Mouse (Mus musculus) cortical plate, adult 2 months (tissue): ENCODE results near the gene Spocd1.

Experiments
- CTCF ChIP-seq: fragments of 200-500 bp; IDR thresholded peaks from 2 replicates; pipeline ENCODE4 v1.5.1; 2011; ENCODE audit warnings: mild to moderate bottlenecking, control low read depth, low read length; ENCODE audit not compliant: insufficient read depth; ENCODE audit errors: extremely low read depth
- POLR2A ChIP-seq: fragments of 200-500 bp; IDR thresholded peaks from 2 replicates; pipeline ENCODE4 v1.6.1; 2011; ENCODE audit warnings: mild to moderate bottlenecking, low read length, control low read depth; ENCODE audit not compliant: insufficient read depth; ENCODE audit errors: extremely low read depth

GRCm38 (mm10) chr4:129985671-129986441, 56.8 kb downstream of the Spocd1 start:
- TF ChIP-seq CTCF (no peak; the same call in 1 of the 2 replicates), POLR2A (no peak)
